Mouse (Mus musculus) liver, adult 2 months (tissue): ENCODE results near the gene Rita1. TPM values are rescaled to one million over a fixed set of nuclear protein-coding genes. Genes with fewer than 3 reads are reported as not detected.

Experiments
- DNase-seq: peaks from one replicate; pipeline ENCODE4 v3.0.0-alpha.2; 2011; ENCODE audit warnings: low read depth, low spot score; ENCODE audit errors: extremely low read depth
- H3K27ac ChIP-seq: fragments of 200-500 bp; replicated peaks from 2 replicates; pipeline ENCODE4 v1.5.1; 2012; ENCODE audit warnings: low read depth, mild to moderate bottlenecking, control low read depth, inconsistent platforms, low read length; ENCODE audit not compliant: insufficient read depth
- H3K27me3 ChIP-seq: fragments of 200-500 bp; 2 replicates; pipeline ENCODE4 v1.6.1; 2012; ENCODE audit warnings: mild to moderate bottlenecking, moderate library complexity, low read length, inconsistent platforms; ENCODE audit not compliant: control insufficient read depth, insufficient read depth
- H3K36me3 ChIP-seq: fragments of 200-500 bp; 2 replicates; pipeline ENCODE4 v1.6.1; 2012; ENCODE audit warnings: low read length, inconsistent platforms; ENCODE audit not compliant: control insufficient read depth, insufficient read depth
- H3K4me1 ChIP-seq: fragments of 200-500 bp; 2 replicates; pipeline ENCODE4 v1.6.1; 2011; ENCODE audit warnings: low read length; ENCODE audit not compliant: control insufficient read depth, insufficient read depth
- H3K4me3 ChIP-seq: fragments of 200-500 bp; 2 replicates; pipeline ENCODE4 v1.5.1; 2011; ENCODE audit warnings: low read depth, mild to moderate bottlenecking, control low read depth, low read length, moderate library complexity; ENCODE audit not compliant: insufficient read depth
- H3K79me2 ChIP-seq: fragments of 200-500 bp; 2 replicates; pipeline ENCODE4 v1.6.1; 2012; ENCODE audit warnings: inconsistent platforms, mild to moderate bottlenecking, low read length, moderate library complexity; ENCODE audit not compliant: control insufficient read depth, insufficient read depth
- H3K9ac ChIP-seq: fragments of 200-500 bp; 2 replicates; pipeline ENCODE4 v1.6.1; 2012; ENCODE audit warnings: low read depth, mild to moderate bottlenecking, control low read depth, inconsistent platforms, low read length
- CTCF ChIP-seq: fragments of 200-500 bp; IDR thresholded peaks from 2 replicates; pipeline ENCODE4 v1.5.1; 2011; ENCODE audit warnings: low read depth, low read length, control low read depth
- POLR2A ChIP-seq: fragments of 200-500 bp; IDR thresholded peaks from 2 replicates; pipeline ENCODE4 v1.6.1; 2011; ENCODE audit warnings: low read length, control low read depth; ENCODE audit not compliant: insufficient read depth; ENCODE audit errors: extremely low read depth
- WGBS: fragments of 180-500 bp; shearing (Covaris S2); methylation state at CpG from one replicate; pipeline ENCODE4 v1.1.7; 2018; 5-methylcytosine and 5-hydroxymethylcytosine counted together
- polyA plus RNA-seq: library from polyadenylated mRNA; depleted of rRNA; stranded (reverse); fragments of >200 nt; gene quantifications from 2 replicates; pipeline ENCODE4 v1.2.3, GENCODE M21; 2012; rRNA removed
- total RNA-seq: library from RNA; depleted of rRNA; stranded (reverse); fragments of >200 nt; gene quantifications from 2 replicates; pipeline ENCODE4 v1.2.3, GENCODE M21; 2014; rRNA removed

The Rita1 gene
- total and polyA plus RNA-seq, 2 experiments: 5.9 to 9.1 TPM

DNA sequence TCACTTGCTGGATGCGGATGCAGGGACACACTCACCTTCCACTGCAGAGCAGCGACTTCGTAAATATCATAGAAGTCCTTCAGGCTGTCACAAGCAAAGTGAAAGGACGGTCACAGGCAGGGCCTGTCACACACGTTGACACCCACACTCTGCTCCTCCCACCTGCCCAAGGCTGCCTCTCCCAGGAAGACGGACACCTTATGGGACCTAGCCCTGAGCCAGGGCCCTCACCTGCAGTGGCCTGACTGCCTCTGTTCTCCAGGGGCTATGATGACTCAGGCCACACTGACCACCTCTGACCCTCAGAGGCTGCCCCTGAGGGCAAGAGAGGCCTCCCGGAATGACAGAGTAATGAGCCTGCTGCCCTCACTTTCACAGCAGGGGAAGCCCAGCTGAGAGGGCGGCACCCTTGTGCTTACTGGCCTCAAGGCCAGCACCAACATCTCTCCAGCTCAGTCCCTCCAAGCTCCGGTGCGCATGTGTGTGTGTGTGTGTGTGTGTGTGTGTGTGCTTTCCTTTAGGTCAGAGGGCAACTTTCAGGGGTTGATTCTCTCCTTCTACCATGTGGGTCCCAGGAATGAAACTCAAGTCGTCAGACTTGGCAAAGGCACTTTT is 64.0 kb downstream of the Rita1 start:
- no peak for TF ChIP-seq POLR2A
- no peak for TF ChIP-seq CTCF
- no peaks in the 10 kb centered on the region for H3K79me2 ChIP-seq
- H3K9ac ChIP-seq: no peak overlapping the region
- DNase-seq: no peak
- H3K27me3 ChIP-seq: no peaks in the 10 kb centered on the region
- no peak overlapping the region for H3K27ac ChIP-seq
- H3K36me3 ChIP-seq: peaks cover 39% of the 10 kb centered on the region
- no peak overlapping the region for H3K4me3 ChIP-seq
- WGBS: 90% methylated on average over 11 of the region's 11 CpGs
- H3K4me1 ChIP-seq: no peaks in the 10 kb centered on the region

Other genes with a start within 250 kb of the Rita1 start
- gene Lhx5, start 180.9 kb downstream of the Rita1 start, total RNA-seq: not detected in 2 replicates
- not detected in 2 replicates for gene Lhx5, start 180.9 kb downstream of the Rita1 start, polyA plus RNA-seq
- 11.7 and 23.2 TPM in 2 replicates for gene Sdsl, start 139.8 kb downstream of the Rita1 start, total RNA-seq
- 18.6 and 25.9 TPM in 2 replicates for gene Sdsl, start 139.8 kb downstream of the Rita1 start, polyA plus RNA-seq
- 410 and 645 TPM in 2 replicates for gene Sds, start 136.1 kb downstream of the Rita1 start, total RNA-seq
- 648 and 709 TPM in 2 replicates for gene Sds, start 136.1 kb downstream of the Rita1 start, polyA plus RNA-seq
- 18.1 and 28.9 TPM in 2 replicates for gene Plbd2, start 109.0 kb downstream of the Rita1 start, total RNA-seq
- 41.9 and 42.0 TPM in 2 replicates for gene Plbd2, start 109.0 kb downstream of the Rita1 start, polyA plus RNA-seq
- 40.6 and 78.9 TPM in 2 replicates for gene Slc8b1, start 101.4 kb downstream of the Rita1 start, total RNA-seq
- gene Slc8b1, start 101.4 kb downstream of the Rita1 start, polyA plus RNA-seq: 47.6 and 52.4 TPM in 2 replicates
- 7.6 and 11.5 TPM in 2 replicates for gene Tpcn1, start 23.9 kb downstream of the Rita1 start, total RNA-seq
- 51.9 and 78.1 TPM in 2 replicates for gene Tpcn1, start 23.9 kb downstream of the Rita1 start, polyA plus RNA-seq
- 0.09 TPM in 1 of 2 replicates, not detected in the other for gene Iqcd, start 23.6 kb downstream of the Rita1 start, total RNA-seq
- gene Iqcd, start 23.6 kb downstream of the Rita1 start, polyA plus RNA-seq: 0.15 and 0.22 TPM in 2 replicates
- gene Ddx54, start 150 bp upstream of the Rita1 start, total RNA-seq: 15.2 and 19.8 TPM in 2 replicates
- gene Ddx54, start 150 bp upstream of the Rita1 start, polyA plus RNA-seq: 24.2 and 24.6 TPM in 2 replicates
- gene Cfap73, start 21.6 kb upstream of the Rita1 start, total RNA-seq: not detected in 2 replicates
- not detected in 2 replicates for gene Cfap73, start 21.6 kb upstream of the Rita1 start, polyA plus RNA-seq
- 0.09 and 0.54 TPM in 2 replicates for gene Rasal1, start 36.2 kb upstream of the Rita1 start, total RNA-seq
- gene Rasal1, start 36.2 kb upstream of the Rita1 start, polyA plus RNA-seq: 0.10 and 0.95 TPM in 2 replicates
- 0.65 and 1.4 TPM in 2 replicates for gene Dtx1, start 99.3 kb upstream of the Rita1 start, total RNA-seq
- 0.75 and 1.3 TPM in 2 replicates for gene Dtx1, start 99.3 kb upstream of the Rita1 start, polyA plus RNA-seq
- gene Oas2, start 137.3 kb upstream of the Rita1 start, total RNA-seq: 1.8 and 1.9 TPM in 2 replicates
- 1.3 and 5.4 TPM in 2 replicates for gene Oas2, start 137.3 kb upstream of the Rita1 start, polyA plus RNA-seq
- 0.87 and 1.4 TPM in 2 replicates for gene Oas3, start 165.1 kb upstream of the Rita1 start, total RNA-seq
- 0.91 and 1.7 TPM in 2 replicates for gene Oas3, start 165.1 kb upstream of the Rita1 start, polyA plus RNA-seq
- not detected in 2 replicates for gene Oas1e, start 182.9 kb upstream of the Rita1 start, total RNA-seq
- not detected in 2 replicates for gene Oas1e, start 182.9 kb upstream of the Rita1 start, polyA plus RNA-seq
- gene Oas1c, start 199.9 kb upstream of the Rita1 start, total RNA-seq: 1.5 TPM in 2 replicates
- 0.39 and 1.6 TPM in 2 replicates for gene Oas1c, start 199.9 kb upstream of the Rita1 start, polyA plus RNA-seq
- gene Oas1f, start 234.8 kb upstream of the Rita1 start, total RNA-seq: not detected in 2 replicates
- gene Oas1f, start 234.8 kb upstream of the Rita1 start, polyA plus RNA-seq: not detected in 2 replicates
- gene Oas1h, start 248.8 kb upstream of the Rita1 start, total RNA-seq: not detected in 2 replicates
- gene Oas1h, start 248.8 kb upstream of the Rita1 start, polyA plus RNA-seq: not detected in 2 replicates